Mouse (Mus musculus) midbrain, embryonic 10.5 days (tissue): ENCODE data around the gene Cryab. TPM values are rescaled to one million over a fixed set of nuclear protein-coding genes. Genes with fewer than 3 reads are reported as not detected.

Experiments used
- DNase-seq: peaks from one replicate; pipeline ENCODE4 v3.0.0-alpha.2; 2017; ENCODE audit warnings: low spot score
- H3K27ac ChIP-seq: fragments of 300-500 bp; sonication (generic); replicated peaks from 2 replicates; pipeline ENCODE4 v1.5.1; 2016; ENCODE audit warnings: mild to moderate bottlenecking
- H3K27me3 ChIP-seq: fragments of 300-500 bp; sonication (generic); 2 replicates; pipeline ENCODE4 v1.6.1; 2016; ENCODE audit warnings: low read depth, mild to moderate bottlenecking; ENCODE audit not compliant: poor library complexity, severe bottlenecking
- H3K36me3 ChIP-seq: fragments of 300-500 bp; sonication (generic); 2 replicates; pipeline ENCODE4 v1.6.1; 2016; ENCODE audit warnings: mild to moderate bottlenecking, moderate library complexity
- H3K4me1 ChIP-seq: fragments of 300-500 bp; sonication (generic); 2 replicates; pipeline ENCODE4 v1.6.1; 2016
- H3K4me3 ChIP-seq: fragments of 300-500 bp; sonication (generic); 2 replicates; pipeline ENCODE4 v1.5.1; 2016; ENCODE audit warnings: mild to moderate bottlenecking, moderate library complexity
- H3K9me3 ChIP-seq: fragments of 300-500 bp; sonication (generic); replicated peaks from 2 replicates; pipeline ENCODE4 v1.6.1; 2016; ENCODE audit warnings: mild to moderate bottlenecking
- WGBS: fragments of 180-500 bp; shearing (Covaris S2); methylation state at CpG from one replicate; pipeline ENCODE4 v1.1.7; 2016; 5-methylcytosine and 5-hydroxymethylcytosine counted together
- polyA plus RNA-seq: library from polyadenylated mRNA; unstranded; fragments of >200 nt; fragmentation: Nextera tagmentation; extraction: Ambion mirVana; gene quantifications from 2 replicates; pipeline ENCODE4 v1.2.1, GENCODE M21; 2016

The Cryab gene
- polyA plus RNA-seq, result 3.6 and 5.9 TPM in 2 replicates

DNA sequence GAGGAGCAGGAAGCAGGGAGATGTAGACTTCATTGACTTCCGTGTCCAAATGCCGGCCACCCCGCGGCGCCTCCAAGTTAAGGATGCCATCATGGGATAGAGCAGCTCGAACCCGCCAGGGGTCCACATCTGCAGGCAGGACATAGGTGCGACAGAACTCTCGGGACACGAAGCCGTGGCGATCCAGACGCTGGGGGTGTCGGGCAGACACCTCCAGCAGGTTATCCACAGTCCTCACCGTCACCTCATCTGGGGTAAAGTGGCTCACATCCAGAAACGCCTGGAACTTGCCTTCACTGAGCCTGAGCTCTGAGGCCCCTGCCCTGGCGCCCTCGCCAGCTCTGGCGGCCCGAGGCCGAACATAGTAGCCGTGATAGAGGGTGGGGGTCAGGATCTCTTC, at the start of gene Cryab:
TSS of gene Cryab (plus strand) at position 3 of the 400 bp plus-strand sequence.
- no peak for DNase-seq
- Histone ChIP-seq H3K4me3 (no peak within 1 kb of the TSS), H3K27ac (0 out of 2 replicates have a peak within 1 kb of the TSS, but pooled peaks have one; percentile 24), H3K36me3 (no peaks in the 10 kb centered on the region), H3K9me3 (no peaks in the 10 kb centered on the region), H3K27me3 (peaks cover 34% of the 10 kb centered on the region), H3K4me1 (peaks cover 13% of the 10 kb centered on the region)
- WGBS, result 75% methylated on average over 22 of the region's 22 CpGs

DNA sequence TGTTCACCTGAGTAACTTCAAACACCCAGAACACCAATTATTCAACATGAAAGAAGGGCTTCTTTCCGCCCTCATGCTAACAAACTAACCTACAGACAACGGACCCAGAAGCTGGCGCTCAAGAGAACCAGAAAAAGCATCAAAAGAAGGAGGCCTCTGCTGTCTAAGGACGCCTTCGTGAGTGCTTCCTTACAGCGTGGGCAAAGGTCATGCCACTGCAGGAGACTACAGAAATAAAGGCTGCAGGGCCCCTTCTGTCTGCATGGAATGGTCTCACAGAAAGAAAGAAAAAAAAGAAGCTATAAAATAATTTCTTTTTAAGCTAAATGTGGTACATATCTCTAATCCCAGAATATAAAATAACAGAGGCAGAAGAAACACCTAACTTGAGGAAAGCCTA, 46.2 kb upstream of the Cryab start:
- Histone ChIP-seq H3K27me3 (peaks cover 25% of the 10 kb centered on the region), H3K27ac (no peak overlapping the region), H3K9me3 (no peaks in the 10 kb centered on the region), H3K4me1 (peaks cover 7% of the 10 kb centered on the region), H3K36me3 (peaks cover 11% of the 10 kb centered on the region), H3K4me3 (no peak overlapping the region)
- 50% methylated on average over 6 of the region's 6 CpGs for WGBS
- DNase-seq, result no peak

DNA sequence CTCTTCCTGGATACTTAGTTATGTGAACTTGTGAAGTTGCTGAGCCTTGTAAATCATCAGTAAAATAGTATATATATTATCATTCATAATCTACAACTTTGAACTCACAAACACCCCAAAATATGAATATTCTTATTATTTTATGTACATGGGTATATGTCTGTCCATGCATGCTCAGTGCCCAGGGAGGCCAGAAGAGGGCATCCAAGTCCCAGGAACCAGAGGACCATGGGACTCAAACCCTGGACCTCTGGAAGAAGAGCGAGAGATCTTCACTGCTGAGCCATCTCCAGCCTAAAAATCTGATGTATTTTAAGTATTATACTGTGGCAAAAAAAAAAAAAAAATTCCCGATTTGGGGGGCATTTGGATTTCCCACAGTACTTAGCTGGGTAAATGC, 42.0 kb upstream of the Cryab start:
- Histone ChIP-seq H3K27ac (no peak overlapping the region), H3K27me3 (no peaks in the 10 kb centered on the region), H3K9me3 (no peaks in the 10 kb centered on the region), H3K4me3 (no peak overlapping the region), H3K36me3 (peaks cover 9% of the 10 kb centered on the region), H3K4me1 (peaks cover 7% of the 10 kb centered on the region)
- DNase-seq, result peak; percentile 33
- WGBS, result 34% methylated on average over 2 of the region's 2 CpGs

DNA sequence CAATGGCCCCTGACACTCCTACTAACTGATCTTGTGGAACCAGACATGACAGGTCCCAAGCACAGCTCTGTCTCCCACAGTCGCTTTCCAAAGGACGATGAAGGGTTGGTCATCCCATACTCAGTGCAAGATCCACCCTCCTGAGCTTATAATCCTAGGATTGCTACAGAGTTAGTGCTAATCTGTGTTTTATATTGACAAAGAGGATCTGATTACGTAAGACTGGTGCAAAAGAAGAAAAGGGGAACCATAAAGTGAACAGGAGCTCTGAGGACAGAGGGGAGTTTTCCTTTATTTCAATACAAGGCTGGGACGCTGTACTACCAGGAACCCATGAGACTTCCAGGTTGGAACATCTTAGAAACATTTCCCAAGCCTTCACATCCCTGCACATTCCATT, 39.8 kb upstream of the Cryab start:
- H3K9me3 ChIP-seq, result no peaks in the 10 kb centered on the region
- no peak overlapping the region for H3K4me3 ChIP-seq
- peaks cover 9% of the 10 kb centered on the region for H3K36me3 ChIP-seq
- DNase-seq, result no peak
- no peak overlapping the region for H3K27ac ChIP-seq
- H3K4me1 ChIP-seq, result no peaks in the 10 kb centered on the region
- H3K27me3 ChIP-seq, result no peaks in the 10 kb centered on the region
- WGBS, result 85% methylated on average over 4 of the region's 4 CpGs

DNA sequence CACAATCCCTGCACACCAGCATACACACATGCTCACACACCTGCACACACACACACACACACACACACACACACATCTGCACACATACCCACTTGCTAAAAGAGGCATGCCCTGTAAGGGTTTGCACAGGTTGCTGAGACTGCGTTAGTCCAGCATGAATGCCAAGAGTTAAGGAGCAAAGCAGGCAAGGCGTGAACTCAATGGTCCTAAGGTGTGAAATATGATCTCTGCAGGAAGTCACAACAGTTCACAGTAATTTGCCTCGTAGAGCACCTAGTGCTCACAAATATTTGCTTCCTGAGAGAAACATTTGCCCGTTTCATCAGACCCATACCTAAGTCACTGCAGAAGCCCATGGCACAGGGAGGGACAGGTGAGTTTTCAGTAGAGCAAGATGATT, 36.9 kb upstream of the Cryab start:
- peaks cover 9% of the 10 kb centered on the region for H3K36me3 ChIP-seq
- DNase-seq, result no peak
- no peak overlapping the region for H3K4me3 ChIP-seq
- H3K27ac ChIP-seq, result no peak overlapping the region
- WGBS, result 82% methylated on average over 4 of the region's 4 CpGs
- H3K9me3 ChIP-seq, result no peaks in the 10 kb centered on the region
- H3K27me3 ChIP-seq, result no peaks in the 10 kb centered on the region
- no peaks in the 10 kb centered on the region for H3K4me1 ChIP-seq

DNA sequence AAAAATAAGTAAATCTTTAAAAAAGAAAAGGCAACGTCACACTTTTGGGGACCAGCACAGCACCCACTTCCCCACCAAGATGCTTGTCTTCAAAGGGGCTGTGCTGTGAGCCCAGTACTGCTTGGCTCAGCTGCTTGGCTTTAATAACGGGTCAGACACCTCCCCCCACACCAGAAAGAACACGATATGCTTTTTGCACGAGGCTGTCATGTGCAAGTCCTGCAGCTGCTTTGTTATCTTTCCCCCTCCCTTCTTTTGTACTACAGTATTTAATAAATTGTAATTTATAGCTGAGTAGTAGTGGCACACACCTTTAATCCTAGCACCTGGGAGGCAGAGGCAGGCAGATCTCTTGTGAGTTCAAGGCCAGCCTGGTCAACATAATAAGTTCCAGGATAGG, 32.2 kb upstream of the Cryab start:
- no peak overlapping the region for H3K27ac ChIP-seq
- no peak for DNase-seq
- peaks cover 16% of the 10 kb centered on the region for H3K4me1 ChIP-seq
- no peaks in the 10 kb centered on the region for H3K36me3 ChIP-seq
- no peaks in the 10 kb centered on the region for H3K27me3 ChIP-seq
- H3K4me3 ChIP-seq, result no peak overlapping the region
- WGBS, result 84% methylated on average over 4 of the region's 4 CpGs
- H3K9me3 ChIP-seq, result no peaks in the 10 kb centered on the region

DNA sequence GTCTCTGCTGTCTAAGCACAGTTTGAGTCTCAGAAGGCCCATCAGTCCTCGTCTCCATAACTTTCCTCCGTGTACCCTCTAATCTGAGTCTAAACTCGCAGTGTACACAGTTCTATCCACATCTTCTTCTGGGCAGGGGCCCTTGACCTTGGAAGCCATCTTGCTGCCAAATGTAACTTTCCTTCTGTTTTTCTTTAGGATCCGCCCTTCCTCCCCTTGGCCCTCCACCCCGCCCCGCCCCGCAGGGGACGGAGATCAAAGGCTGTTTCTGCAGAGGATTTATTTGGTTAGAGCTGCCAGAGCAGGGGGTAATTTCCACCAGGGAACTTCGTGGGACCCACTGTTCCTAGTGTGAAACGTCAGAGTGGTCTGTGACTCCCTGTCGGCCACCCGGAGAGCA, 30.1 kb upstream of the Cryab start:
- Histone ChIP-seq H3K4me3 (no peak overlapping the region), H3K27me3 (no peaks in the 10 kb centered on the region), H3K9me3 (no peaks in the 10 kb centered on the region), H3K36me3 (no peaks in the 10 kb centered on the region), H3K27ac (no peak overlapping the region), H3K4me1 (peaks cover 34% of the 10 kb centered on the region)
- no peak for DNase-seq
- WGBS, result 41% methylated on average over 12 of the region's 12 CpGs

DNA sequence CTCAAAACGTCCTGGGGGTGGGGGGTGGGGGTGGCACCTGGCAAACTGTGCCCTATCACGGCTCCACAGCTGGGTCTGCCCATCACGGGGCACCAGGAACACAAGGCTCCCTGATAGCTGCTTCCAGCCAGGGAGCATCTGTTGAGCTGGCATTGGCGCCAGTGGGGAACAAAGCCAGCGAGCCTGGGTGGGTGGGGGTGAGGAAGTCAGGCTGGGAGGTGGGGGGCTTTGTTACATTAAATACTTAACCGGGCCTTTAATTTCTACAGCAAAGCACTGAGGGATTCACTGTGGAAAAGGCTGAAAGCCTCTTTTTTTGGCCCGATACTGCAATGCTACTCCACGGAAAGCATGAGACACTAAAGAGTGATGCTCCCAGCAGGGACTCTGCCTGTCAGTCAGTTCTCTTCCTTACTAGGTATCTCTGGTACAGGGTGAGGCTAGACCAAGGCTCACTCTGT, 28.6 kb upstream of the Cryab start:
- Histone ChIP-seq H3K4me3 (no peak overlapping the region), H3K27me3 (no peaks in the 10 kb centered on the region), H3K9me3 (no peaks in the 10 kb centered on the region), H3K4me1 (peaks cover 48% of the 10 kb centered on the region), H3K27ac (no peak overlapping the region), H3K36me3 (no peaks in the 10 kb centered on the region)
- 58% methylated on average over 8 of the region's 8 CpGs for WGBS
- DNase-seq, result no peak

DNA sequence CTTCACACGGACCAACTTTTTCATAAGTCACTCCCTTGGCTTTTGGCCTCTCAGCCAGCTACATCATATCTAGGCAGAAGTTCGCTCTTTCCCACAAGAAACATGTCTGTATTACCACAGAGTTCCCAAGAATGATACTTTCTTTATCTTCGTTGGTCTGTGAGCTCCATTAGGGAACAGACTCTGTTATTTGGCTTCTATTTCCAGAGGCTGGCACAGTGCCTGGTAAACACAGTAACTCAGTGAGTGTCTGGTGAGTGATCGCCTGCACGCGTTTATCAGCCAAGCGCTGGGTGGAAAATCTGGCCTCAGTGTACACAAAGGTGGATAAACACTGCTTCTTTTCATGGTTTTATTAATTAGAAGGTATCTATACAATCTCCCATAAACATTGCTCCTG, 27.7 kb upstream of the Cryab start:
- H3K9me3 ChIP-seq, result no peaks in the 10 kb centered on the region
- no peaks in the 10 kb centered on the region for H3K36me3 ChIP-seq
- no peak for DNase-seq
- H3K4me1 ChIP-seq, result peaks cover 57% of the 10 kb centered on the region
- 87% methylated on average over 7 of the region's 7 CpGs for WGBS
- no peak overlapping the region for H3K27ac ChIP-seq
- H3K27me3 ChIP-seq, result no peaks in the 10 kb centered on the region
- H3K4me3 ChIP-seq, result no peak overlapping the region

DNA sequence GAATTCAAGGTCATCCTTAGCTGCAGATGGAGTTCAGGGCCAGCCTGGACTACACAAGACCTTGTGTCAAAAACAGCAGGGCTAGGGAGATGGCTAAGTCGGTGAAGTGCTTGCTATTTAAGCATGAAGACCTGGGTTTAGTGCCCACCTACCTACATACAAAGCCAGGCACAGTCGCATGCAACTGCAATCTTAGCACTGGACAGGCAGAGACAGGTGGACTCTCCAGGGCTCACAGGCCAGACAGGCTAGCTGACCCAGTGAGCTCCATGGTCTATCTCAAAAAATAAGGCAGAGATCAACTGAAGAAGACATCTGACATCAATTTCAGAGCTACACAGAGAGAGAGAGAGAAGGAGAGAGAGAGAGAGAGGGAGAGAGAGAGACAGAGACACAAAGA, 27.0 kb upstream of the Cryab start:
- Histone ChIP-seq H3K4me1 (peaks cover 61% of the 10 kb centered on the region), H3K9me3 (no peaks in the 10 kb centered on the region), H3K27ac (no peak overlapping the region), H3K4me3 (no peak overlapping the region), H3K27me3 (peaks cover 6% of the 10 kb centered on the region; the same call in 1 of the 2 replicates), H3K36me3 (no peaks in the 10 kb centered on the region)
- WGBS, result 86% methylated on average over 2 of the region's 2 CpGs
- DNase-seq, result no peak

DNA sequence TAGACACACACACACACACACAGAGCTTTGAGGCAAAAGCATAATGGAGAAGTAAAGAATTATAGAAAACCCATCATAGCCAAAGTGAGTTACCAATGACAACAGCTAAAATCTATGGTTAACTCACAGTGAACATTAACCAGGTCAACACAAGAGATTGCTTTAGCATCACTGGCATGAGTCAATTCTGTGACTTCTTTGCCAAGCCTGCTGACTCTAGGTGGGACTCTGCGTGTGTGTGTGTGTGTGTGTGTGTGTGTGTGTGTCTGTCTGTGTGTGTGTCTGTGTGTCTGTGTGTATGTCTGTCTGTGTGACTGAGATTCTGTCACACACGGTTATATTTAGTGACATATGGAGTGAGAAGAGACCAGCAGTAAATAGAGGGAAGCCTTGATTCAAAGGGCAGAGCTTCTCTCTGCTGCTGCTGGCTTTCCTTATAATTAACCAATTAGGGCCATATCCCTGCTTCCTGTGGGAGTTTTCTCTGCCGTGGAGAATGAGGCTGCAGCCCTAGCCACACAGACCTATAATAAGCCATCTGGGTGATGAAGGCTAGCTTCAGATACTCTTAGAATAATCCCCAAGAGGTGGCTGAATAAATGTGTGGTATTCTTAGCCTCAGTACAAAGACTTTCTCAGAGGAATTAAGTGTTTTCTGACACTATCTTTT, 26.3 kb upstream of the Cryab start:
- Histone ChIP-seq H3K27ac (no peak overlapping the region; the same call in 1 of the 2 replicates), H3K9me3 (no peaks in the 10 kb centered on the region), H3K4me3 (no peak overlapping the region), H3K27me3 (peaks cover 11% of the 10 kb centered on the region), H3K4me1 (peaks cover 64% of the 10 kb centered on the region), H3K36me3 (no peaks in the 10 kb centered on the region)
- 70% methylated on average over 3 of the region's 3 CpGs for WGBS
- no peak for DNase-seq

DNA sequence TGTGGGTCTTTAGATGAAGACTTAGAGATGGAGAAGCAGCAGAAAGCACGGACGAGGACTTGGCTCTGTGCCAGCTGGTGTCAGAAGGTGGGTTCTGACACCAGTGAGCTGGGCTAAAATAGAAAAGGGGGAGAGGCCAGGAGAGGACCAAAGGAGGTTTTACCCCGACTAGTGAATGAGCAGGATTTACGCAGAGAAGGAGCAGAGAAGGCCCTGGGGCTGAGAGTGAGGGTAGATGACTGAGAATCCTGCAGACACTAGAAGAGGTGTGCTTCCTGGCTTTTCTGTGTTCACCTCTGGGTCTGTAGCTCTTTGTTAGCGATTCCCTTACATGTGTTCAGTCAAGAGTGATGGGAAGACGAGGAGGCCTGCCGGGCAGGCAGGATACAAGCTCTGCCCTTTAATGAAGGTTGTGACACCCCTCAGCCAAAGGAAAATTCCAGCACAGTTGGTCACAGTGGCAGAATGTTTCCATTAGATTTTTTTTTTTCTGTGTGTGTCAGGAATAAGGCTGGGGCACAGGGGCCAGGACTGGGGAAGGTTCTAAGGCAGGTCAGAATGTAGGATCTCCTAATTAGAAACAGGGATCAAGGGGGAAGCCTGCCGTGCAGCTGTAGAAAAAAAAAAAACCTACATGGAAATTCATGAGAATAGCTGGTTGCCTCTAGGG, 25.1 kb upstream of the Cryab start:
- Histone ChIP-seq H3K4me3 (peak overlapping the region; percentile 71), H3K27me3 (peaks cover 17% of the 10 kb centered on the region), H3K27ac (peak overlapping the region; percentile 88), H3K36me3 (no peaks in the 10 kb centered on the region), H3K4me1 (peaks cover 62% of the 10 kb centered on the region), H3K9me3 (no peaks in the 10 kb centered on the region)
- 50% methylated on average over 8 of the region's 8 CpGs for WGBS
- DNase-seq, result peak; percentile 23

DNA sequence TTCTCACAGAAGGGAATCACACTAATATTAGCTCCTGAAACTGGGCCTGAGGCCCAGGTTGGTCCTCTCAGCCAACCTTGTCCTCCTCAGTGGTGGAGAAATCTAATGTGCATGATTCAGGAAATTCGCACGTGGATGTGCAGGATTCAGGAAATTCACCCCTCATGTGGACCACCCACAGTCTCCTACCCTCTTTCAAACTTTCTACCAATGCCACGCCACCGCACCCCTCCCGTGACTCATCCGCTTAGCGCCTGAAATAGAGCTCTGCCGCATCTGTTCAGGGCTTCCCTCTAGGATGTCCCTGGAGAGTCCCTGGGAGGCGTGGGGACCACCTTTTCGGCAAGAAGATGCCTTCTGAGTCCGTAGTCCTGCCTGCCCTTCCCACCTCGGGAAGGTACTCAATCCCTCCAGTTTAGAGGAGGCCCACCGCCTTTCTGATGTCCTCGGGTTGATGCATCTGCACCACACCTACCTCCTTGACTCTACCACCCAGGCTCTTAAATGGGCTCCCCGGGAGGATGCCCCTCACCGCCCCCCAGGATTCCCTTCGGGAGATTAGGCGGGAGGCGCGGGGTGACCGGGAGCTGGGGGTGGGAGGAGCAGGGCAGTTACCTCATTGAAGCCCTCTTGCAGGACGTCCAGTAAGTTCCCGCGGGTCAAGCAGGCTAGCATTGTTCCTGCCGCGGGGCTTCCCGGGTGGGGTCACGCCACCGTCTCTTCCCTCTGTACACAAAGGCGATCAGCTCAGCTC, 23.8 kb upstream of the Cryab start:
- 2% methylated on average over 30 of the region's 30 CpGs for WGBS
- DNase-seq, result no peak
- H3K36me3 ChIP-seq, result no peaks in the 10 kb centered on the region
- H3K27ac ChIP-seq, result peak overlapping the region; percentile 88
- no peaks in the 10 kb centered on the region for H3K9me3 ChIP-seq
- H3K4me1 ChIP-seq, result peaks cover 60% of the 10 kb centered on the region
- H3K27me3 ChIP-seq, result peaks cover 17% of the 10 kb centered on the region
- peak overlapping the region; percentile 71 for H3K4me3 ChIP-seq
